Mouse (Mus musculus): Measurements from ENCODE around the gene Ube2e1. TPM values are rescaled to one million over a fixed set of nuclear protein-coding genes. Genes with fewer than 3 reads are reported as not detected.
A peak's percentile ranks its signal among the peaks of the same experiment; 100 is the strongest.
"Not testable (repeated sequence)": the region's sequence is repeated elsewhere in the genome, so short reads cannot be mapped to it uniquely, and the experiment has no call there.

The Ube2e1 gene
- total RNA-seq, 2 experiments from 2014 or later, result 122 to 124 TPM

DNA sequence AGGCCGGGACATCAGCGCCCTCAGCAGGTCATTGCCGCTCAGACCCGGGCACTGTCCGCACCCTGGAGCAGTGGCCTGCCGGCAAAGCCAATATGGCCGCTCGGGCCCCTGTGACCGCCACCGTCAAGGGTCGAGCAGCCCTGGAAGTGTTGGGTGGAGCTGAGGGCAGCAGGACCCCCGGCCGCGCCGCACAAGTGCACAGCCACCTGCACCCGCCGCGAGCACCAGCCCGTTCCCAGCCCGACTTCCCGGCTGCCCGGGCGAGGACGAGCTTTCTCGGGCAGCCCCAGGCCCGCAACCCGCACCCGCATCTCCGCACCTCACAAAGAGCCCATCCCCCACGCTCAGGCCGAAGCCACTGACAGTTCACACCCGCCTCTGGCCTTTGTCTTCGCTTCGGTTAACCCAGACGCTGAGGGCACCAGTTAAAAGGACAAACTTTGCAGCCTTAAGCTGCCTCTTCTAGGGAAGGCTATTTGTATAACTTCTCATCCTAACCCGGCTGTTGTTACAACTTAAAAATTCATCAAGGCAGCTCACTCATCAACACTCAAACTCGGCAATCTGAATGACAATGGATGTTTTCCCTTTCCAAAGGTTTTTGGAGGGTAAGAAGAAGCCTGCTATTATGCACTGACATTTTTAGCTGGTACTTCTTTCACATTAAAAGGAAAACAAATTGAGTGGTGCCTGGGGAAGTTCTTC lies 4.5 kb downstream of the Ube2e1 start:
- DNase-seq (ENCODE audit: low spot score in 2 of 2), result peak in 1 of 2 experiments; percentile 22

DNA sequence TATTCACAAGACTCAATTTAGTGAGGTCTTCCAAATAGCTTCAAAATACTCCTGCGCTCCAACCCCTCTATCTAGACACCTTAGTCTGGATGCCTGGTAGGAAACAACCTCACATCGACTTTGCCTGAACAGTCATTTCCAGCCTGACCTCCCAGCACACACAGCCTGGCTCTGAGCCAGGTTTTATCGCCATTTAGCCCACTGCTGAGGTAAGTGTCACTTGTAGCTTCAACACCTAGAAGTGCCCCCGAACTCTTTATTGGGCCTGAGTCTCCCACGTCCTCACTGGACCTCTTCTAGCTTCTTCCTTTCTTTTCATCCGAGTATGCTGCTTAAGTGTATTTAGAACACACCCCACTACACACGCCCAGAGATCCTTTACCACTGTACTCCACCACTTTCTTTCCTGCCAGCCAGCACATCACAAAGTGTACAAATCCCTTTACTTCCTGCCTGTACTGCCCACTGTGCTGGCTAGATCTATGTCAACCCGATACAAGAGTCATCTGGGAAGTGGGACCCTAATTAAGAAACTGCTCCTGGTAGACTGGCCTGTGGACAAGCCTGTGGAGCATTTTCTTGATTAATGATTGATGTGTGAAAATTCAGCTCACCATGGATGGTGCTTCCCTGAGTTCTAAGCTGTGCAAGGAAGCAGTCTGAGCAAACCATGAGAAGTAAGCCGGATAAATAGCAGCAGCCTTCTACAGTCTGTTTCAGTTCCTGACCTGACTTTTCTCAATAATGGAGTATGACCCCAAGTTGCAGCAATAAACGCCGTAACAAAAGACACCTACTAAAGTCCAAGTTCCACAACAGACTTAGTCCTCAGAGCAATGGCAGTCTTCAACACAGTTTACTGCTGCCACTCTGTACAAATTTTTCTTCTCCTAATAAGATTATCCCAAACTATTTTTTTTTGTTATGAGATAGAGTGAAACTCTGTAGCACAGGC lies 13.9 kb downstream of the Ube2e1 start:
- DNase-seq (ENCODE audit: low spot score in 2 of 2), result no peak

DNA sequence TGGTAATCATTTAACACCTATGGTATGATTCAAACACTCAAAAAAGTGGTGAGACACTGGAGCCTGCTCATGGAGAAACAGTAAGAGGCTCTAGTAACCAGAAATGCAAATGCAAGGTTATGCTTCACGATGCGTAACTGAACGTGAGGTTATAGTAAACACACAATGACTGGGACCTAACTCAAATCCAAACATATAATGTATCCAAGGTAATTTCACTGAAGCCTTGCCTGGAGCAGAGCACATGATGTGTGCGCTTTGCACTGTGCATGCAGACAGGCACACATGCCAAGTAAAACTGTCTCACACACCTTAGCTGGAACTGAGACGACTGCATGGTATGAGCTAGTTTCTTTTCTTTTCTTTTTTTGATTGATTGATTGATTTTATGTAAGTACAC lies 27.5 kb downstream of the Ube2e1 start:
- DNase-seq (ENCODE audit: low spot score in 2 of 2), result no peak

DNA sequence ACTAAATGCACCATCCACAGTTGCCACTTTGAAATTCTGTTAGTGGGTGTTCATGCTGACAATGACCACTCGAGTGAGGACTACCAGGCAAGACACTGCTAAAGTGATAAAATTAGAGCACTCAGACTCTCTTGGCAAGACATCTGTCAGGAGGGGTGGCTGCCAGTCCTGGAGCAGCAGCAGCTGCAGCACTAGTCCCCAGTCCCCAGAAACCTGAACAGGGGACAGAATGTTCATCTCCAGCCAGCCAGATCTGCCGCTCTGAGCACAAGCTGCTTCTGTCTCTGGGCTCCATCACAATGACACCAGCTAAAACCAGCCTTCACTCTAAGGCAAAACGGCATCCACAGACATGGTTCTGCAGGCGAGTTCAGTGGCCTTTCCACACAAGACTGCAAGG lies 28.4 kb downstream of the Ube2e1 start:
- peak; percentile 47 to 66 for DNase-seq (ENCODE audit: low spot score in 2 of 2)

DNA sequence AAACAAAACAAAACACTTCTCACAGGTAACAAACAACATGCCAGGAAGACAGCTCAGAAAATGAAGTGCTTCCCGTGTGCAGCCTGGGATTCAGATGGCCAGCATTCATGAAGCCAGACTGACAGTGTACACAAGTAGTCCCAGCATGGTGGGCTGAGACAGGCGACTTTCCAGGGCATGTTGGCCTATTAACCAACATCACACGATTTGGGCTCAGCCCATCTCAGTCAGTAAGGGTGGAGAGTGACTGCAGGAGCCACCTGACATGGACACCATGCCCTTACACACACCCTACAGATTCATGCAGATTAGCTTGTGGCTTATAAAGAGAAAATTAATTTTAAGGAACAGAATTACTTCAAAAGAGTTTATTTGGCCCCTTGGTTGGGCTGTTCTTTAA lies 28.9 kb downstream of the Ube2e1 start:
- no peak for DNase-seq (ENCODE audit: low spot score in 2 of 2)

DNA sequence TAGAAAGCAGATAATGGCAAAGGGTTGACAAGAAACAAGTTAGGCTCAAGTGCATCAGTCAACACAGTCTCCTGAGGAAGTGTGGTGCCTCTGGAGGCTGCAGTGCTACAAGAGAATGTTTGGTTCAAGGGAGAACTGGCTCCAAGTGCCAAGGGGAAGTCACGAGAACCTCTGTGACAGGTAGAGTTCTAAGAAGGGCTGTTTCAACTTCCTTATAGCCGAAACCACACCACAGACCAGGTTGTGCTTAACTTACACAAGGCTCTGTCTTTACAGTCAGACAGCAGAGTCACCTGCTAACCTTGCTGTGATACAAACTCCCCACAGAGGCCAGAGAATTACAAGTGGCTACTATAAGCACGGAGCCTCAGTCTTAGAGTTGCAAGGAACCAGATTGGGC lies 30.1 kb downstream of the Ube2e1 start:
- no peak for DNase-seq (ENCODE audit: low spot score in 2 of 2)

DNA sequence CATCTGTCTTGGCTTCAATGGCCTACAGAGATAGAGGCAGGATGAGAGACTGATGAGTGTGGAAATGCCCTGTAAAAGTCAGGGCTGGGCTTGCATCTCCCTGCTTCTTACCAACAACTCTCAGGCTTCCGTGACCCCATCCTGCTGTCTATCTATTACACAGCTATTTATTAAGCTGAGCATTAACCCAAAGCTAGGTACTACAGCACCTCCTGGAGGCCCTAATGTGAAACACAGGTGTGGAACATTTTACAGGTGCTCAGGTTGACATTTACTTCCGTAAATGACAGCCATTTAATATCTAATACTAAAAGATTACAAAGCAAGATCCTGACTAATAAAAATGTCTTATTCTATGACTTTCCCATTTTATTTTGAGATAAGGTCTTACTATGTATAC lies 31.0 kb downstream of the Ube2e1 start:
- no peak for DNase-seq (ENCODE audit: low spot score in 2 of 2)

DNA sequence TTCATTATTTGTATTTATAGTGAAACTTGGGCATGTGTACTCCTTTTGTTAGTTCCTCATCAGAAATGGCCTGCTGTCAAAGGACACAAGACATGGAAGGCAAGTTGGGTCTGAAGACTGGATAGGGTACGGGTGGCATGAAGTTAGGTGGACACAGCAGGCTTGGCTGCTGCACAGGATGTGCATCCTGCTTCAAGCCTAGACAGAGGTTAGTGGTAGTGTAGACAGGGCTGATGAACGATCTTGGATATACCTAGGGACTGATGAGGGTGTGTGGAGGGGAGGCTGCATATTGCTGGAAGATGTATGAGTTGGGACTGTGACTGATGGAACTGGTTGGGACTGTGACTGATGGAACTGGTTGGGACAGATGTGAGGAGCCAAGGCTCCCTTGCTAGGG lies 32.8 kb downstream of the Ube2e1 start:
- DNase-seq (ENCODE audit: low spot score in 2 of 2), result no peak

DNA sequence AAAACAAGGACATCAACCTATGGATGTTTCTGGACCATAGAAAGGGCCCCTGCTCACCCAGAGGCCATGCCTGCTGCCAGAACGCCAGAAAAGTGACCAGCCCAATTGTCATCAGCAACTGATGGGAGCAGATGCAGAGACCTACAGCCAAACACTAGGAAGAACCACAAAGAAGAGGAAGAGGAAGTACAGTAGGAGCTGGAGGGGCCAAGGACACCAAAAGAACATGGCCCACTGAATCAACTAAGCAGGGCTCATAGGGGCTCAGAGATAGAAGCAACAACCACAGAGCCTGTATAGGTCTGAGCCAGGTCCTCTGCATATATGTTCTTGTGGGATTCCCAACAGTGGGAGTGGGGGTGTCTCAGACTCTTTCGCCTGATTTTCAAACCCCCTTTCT lies 34.2 kb downstream of the Ube2e1 start:
- DNase-seq (ENCODE audit: low spot score in 2 of 2), result no peak

DNA sequence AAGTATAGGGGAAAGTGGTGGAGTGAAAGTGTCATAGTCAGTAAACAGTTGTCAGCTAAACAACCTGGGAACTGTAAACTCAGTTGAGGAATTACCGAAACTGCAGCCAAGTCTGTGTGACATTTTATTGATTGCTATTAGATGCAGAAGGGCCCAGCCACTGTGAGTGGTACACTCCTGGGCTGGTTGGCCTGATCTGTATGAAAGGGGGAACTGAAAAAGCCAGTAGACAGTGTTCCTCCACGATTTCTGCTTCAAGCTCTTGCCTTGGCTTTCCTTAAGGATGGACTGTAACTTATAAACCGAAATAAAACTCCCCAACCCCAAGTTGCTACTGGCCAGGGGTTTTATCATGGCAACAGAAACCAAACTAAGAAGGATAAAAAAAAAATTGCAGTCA lies 39.1 kb downstream of the Ube2e1 start:
- DNase-seq (ENCODE audit: low spot score in 2 of 2), result no peak

DNA sequence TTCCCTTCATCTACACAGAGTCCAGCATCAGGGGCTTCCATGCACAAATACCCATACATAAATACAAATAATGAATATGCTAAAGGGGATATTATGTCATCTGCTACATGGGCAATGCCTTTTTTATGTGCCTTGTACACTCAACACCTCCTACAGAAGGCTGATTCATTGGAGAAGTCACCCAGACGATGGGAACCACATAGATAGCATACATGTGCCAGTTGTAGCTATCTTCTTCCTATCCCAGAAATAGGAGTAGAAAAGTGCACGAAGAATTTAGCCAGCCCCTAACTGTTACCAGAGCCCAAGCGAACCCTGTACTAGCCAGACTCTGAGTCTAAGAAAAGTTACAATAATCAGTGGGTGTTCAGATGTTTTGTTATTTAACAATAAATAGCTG lies 39.5 kb downstream of the Ube2e1 start:
- no peak for DNase-seq (ENCODE audit: low spot score in 2 of 2)

DNA sequence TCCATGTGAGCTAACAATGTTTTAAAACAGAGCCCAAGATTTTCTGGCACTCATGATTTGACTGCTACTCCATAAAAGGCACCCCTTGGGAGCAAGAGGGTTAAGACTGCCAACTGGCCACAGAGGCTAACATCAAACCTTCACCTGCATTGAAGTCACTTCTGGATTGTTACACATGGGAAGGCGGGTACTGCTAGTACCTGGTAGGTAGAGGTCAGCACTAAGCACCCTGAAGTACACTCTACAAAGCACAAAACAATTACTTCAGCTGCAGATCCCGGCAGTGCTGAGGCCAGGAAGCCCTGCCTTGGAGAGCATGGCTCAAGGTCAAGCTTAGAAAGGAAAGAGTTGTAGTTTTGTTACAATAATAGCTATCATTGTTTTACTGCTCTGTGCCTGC lies 44.3 kb downstream of the Ube2e1 start:
- DNase-seq (ENCODE audit: low spot score in 2 of 2), result no peak

DNA sequence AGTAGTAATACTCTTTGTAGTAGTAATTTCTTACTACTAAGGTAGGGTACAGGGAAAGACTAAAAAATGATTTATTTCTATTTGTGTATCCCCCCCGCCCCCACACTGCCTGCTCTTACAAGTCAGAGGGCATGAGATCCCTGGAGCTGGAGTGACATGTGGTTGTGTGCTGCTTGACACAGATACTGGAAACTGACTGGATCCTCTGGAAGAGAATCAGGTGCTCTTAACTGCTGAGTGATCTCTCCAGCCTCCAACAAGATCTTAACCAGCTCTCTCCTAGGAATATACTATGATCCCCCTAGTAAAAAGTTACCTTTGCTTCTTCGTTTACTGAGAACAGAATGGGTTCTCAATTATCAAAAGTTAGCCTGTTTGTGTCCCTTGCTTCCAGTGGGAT lies 45.2 kb downstream of the Ube2e1 start:
- DNase-seq (ENCODE audit: low spot score in 2 of 2), result no peak

DNA sequence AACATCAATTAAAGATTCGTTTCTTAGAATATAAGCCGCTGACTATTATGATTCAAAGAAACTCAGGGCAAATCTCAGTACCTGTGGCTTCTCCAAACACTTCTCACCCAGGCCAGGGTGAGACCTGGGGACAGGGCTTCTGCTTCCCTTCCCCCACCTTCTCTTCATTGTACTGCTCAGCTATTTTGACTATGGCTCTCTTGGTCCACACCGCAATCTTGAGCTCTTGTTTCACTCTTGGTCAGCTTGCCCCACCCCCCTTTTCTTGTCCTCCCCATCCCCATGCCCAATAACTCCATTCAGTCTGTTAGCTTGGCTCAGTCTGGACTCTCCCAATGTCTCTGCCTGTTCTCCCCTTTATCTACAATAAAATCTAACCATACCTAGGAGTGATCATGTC lies 46.2 kb downstream of the Ube2e1 start:
- DNase-seq (ENCODE audit: low spot score in 2 of 2), result no peak

DNA sequence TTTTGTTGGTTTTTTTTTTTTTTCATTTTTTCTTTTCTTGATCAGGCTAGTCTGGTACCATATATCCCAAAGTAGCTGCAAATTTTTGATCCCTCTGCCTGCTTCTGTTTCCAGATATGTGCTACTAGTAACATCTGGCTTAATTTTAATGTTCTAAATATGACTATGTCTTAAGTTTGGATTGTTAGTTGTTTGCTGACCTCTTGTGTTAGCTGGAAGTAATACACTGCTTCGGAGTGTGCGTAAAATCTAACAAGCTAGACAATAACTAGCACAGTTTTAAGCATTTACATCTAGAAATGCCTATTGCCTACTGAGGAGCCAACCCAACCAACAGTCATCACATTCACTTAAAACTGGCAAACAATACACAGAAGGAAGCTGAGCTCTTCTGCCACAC lies 47.1 kb downstream of the Ube2e1 start:
- peak in 1 of 2 experiments; percentile 65 for DNase-seq (ENCODE audit: low spot score in 2 of 2)

DNA sequence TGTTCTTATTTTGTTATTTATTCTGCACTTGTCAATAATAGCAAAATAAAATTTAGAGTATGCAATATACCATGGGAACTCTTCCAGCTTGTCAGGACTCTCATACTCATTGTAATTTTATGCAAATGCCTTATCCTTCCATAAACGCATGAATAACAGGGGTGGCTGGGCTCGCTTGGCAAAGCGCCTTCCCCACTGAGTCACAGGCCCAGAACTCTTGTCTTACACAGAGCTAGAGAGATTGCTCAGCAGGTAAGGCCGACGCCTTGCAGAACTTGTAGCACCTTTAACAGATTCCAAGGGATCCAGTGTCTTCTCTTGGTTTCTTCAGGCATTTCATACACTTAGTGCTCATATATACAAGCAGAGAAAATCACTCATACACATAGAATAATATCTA lies 51.3 kb downstream of the Ube2e1 start:
- DNase-seq (ENCODE audit: low spot score in 2 of 2), result peak in 1 of 2 experiments; percentile 41

DNA sequence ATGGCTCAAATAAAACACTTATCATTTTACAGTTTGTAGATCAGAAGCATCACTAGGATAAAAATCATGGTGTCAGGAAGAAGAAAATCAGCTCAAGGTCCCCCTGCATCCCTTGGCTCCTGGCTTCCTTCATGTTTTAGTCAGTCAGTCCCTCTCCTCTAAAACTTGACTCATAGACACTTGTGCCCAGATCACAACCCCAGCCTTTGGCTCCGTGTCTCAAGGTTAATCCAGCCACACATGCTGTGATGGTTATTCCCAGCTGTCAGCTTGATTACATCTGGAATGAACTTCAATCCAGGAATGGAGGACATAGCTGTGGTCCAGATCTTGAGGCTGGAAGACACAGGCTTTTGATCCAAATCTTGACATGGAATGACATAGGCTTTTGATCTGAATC lies 57.1 kb downstream of the Ube2e1 start:
- no peak for DNase-seq (ENCODE audit: low spot score in 2 of 2)

DNA sequence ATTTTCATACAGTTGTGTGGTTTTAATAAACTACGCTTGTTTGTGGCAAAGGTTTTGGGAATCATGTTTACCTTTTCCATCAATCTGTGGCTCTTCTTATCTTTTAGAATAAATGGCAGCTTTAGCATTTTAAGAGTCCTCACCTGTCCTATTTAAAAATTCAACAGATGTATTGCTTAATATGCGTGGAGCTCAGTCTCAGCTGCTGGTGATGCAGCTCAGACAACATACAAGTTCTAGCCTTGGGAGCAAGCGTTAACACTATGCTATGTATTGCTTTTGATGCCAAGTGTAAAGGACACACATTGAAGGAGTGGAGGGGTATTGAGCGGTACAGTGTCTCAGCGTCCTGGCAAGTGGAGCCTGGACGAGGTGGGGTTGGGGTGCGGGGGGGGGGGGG lies 60.0 kb downstream of the Ube2e1 start:
- no peak for DNase-seq (ENCODE audit: low spot score in 2 of 2)

DNA sequence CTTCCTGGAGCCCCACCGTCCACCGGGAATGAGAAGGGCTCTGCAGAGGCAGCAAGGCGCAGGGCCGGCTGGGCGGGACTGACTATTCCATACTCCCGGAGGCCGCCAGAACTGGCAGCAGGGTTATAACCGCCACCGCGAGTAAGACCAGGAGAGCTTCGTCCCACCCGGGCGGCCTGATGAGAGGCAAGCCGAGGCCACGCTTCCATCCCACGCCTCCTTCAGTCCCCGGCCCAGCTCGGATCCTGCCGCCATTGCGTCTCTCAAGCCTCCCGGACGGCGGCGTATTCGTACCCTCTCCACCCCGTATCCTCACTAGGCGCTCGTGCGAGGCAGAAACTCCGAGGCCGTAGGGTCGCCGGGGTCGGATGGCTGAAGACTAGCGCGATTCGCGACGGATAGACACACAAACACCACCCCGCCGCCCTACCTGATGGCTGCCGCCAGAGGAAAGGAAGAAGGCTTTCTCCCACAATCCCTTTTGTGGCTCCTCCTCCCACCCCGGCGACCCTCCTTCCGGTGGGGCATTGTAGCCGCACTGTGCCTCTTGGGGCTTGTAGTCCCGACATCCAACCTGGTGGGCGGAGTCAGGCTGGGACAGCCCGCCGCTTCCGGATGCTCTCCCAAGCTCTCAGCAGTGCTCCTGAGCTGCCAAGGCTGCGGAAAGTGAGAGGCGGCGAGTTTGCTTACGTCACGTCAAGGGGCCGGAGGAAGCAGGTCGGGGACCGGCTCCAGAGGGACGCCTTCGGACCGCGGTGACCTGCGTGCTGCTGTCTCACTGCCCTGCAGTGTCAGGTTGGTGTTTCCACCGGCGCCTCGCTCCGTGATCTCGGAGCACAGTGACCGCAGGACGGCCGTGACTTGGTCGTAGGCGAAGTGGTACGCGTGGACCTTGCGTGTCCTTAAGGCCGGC lies 60.9 kb downstream of the Ube2e1 start, which contains the start of the genes Nkiras1 and Rpl15:
Gene Nkiras1, plus strand, starts transcription at position 608 of the 913 bp plus-strand sequence.
Gene Rpl15, minus strand, starts transcription at position 863 of the 913 bp plus-strand sequence.
- peak; percentile 99 for DNase-seq (ENCODE audit: low spot score in 2 of 2)

DNA sequence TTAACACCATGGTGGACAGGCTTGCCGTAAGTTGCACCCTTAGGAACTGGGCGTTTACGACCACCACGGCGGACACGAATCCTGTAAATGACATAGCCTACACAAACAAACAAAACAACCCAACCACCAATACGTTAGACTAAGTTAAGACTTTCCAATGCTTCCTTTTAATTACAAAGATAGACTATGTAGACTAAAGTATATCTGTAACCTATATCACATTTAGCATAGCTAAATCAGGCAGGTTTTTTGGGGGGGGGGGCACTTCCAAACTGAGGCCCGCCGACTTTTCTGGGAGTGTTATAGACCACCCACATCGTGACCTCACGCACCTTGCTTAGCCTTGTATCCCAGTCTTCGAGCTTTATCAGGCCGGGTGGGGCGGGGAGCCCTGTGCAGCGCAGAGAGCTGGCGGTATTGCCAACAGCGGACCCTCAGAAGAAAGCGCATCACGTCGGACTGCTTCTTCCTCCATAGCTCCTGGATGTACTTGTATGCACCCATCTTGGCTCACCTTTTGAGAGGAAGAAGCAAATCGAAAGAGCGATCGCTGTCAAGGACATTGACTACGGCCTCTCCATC lies 61.6 kb downstream of the Ube2e1 start:
- not testable (repeated sequence) for DNase-seq (ENCODE audit: low spot score in 2 of 2)

DNA sequence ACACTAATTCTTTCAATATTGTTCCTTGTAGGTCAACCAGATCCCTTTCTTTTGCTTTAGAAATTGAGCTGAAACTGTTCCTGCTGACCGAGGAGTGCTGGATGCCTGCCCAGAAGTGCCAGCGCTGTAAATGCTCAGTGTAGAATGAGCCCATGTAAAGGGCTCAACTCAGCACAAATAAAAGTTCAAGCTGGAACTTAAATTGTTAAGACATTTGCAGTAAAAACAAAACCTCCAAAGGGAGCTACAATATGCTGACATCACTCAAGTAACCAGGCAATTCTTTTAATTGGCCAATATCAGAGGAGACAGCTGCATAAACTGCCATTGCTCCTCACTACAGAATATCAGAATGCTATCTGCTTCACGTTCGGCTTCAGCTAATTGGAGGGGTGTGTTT lies 68.2 kb downstream of the Ube2e1 start:
- DNase-seq (ENCODE audit: low spot score in 2 of 2), result peak in 1 of 2 experiments; percentile 36

All from layer of hippocampus, adult 18-20 months (tissue).